Mouse (Mus musculus) MEL (cell line): ENCODE measurements around the gene Tmem268. TPM values are rescaled to one million over a fixed set of nuclear protein-coding genes. Genes with fewer than 3 reads are reported as not detected.

Experiments
- DNase-seq: peaks from one replicate; pipeline ENCODE4 v3.0.0; 2011; ENCODE audit warnings: low read depth, low spot score
- H3K27ac ChIP-seq: 2 replicates; pipeline ENCODE4 v1.5.1; 2012; ENCODE audit warnings: low read depth, mild to moderate bottlenecking, control low read depth, low read length, moderate library complexity; ENCODE audit not compliant: control insufficient read depth
- H3K27me3 ChIP-seq, 2 experiments: fragments of 150-350 bp in 1 of 2; sonication (generic) in 1 of 2; 2 replicates each; pipeline ENCODE4 v1.6.1; 2012; ENCODE audit warnings: low read length in 2 of 2, mild to moderate bottlenecking in 2 of 2, improper control_type of control experiment in 1 of 2, moderate library complexity in 1 of 2; ENCODE audit not compliant: insufficient read depth in 2 of 2, control insufficient read depth in 1 of 2
- H3K36me3 ChIP-seq, 2 experiments: 2 replicates each; pipeline ENCODE4 v1.6.1; 2012 to 2014; ENCODE audit warnings: low read length in 2 of 2, improper control_type of control experiment in 1 of 2, inconsistent platforms in 1 of 2, mild to moderate bottlenecking in 1 of 2; ENCODE audit not compliant: insufficient read depth in 2 of 2, control insufficient read depth in 1 of 2
- H3K4me1 ChIP-seq, 2 experiments: fragments of 150-350 bp in 1 of 2; sonication (generic) in 1 of 2; 2 replicates each; pipeline ENCODE4 v1.6.1; 2012; ENCODE audit warnings: low read length in 2 of 2, improper control_type of control experiment in 1 of 2, mild to moderate bottlenecking in 1 of 2; ENCODE audit not compliant: insufficient read depth in 2 of 2, control insufficient read depth in 1 of 2
- H3K4me3 ChIP-seq, 2 experiments: fragments of 150-350 bp in 1 of 2; sonication (generic) in 1 of 2; 2 replicates each; pipeline ENCODE4 v1.5.1; 2012; ENCODE audit warnings: low read depth in 2 of 2, low read length in 2 of 2, mild to moderate bottlenecking in 2 of 2, moderate library complexity in 2 of 2, control low read depth in 1 of 2, improper control_type of control experiment in 1 of 2; ENCODE audit not compliant: control insufficient read depth in 1 of 2, insufficient read depth in 1 of 2
- H3K79me2 ChIP-seq: 2 replicates; pipeline ENCODE4 v1.6.1; 2012; ENCODE audit warnings: mild to moderate bottlenecking, low read length, moderate library complexity; ENCODE audit not compliant: control insufficient read depth, poor library complexity, insufficient read depth
- H3K9ac ChIP-seq: 2 replicates; pipeline ENCODE4 v1.6.1; 2012; ENCODE audit warnings: low read depth, mild to moderate bottlenecking, control low read depth, low read length, moderate library complexity; ENCODE audit not compliant: control insufficient read depth, poor library complexity, severe bottlenecking
- H3K9me3 ChIP-seq: fragments of 150-350 bp; sonication (generic); replicated peaks from 2 replicates; pipeline ENCODE4 v1.6.1; 2012; ENCODE audit warnings: mild to moderate bottlenecking, low read length, improper control_type of control experiment, moderate library complexity; ENCODE audit not compliant: insufficient read depth
- GATA1 ChIP-seq: IDR thresholded peaks from 2 replicates; pipeline ENCODE4 v1.6.1; 2011; ENCODE audit warnings: low read depth, low read length, improper control_type of control experiment
- HCFC1 ChIP-seq: IDR thresholded peaks from 2 replicates; pipeline ENCODE4 v1.6.1; 2012; ENCODE audit warnings: low read depth, mild to moderate bottlenecking, inconsistent platforms, low read length, improper control_type of control experiment, moderate library complexity
- MEF2A ChIP-seq: IDR thresholded peaks from 2 replicates; pipeline ENCODE4 v1.6.1; 2014; ENCODE audit warnings: low read depth, mild to moderate bottlenecking, inconsistent platforms, low read length, improper control_type of control experiment; ENCODE audit not compliant: poor library complexity, insufficient replicate concordance, severe bottlenecking; ENCODE audit errors: extremely low read depth
- NRF1 ChIP-seq: IDR thresholded peaks from 2 replicates; pipeline ENCODE4 v1.6.1; 2014; ENCODE audit warnings: low read depth, mild to moderate bottlenecking, inconsistent platforms, low read length, improper control_type of control experiment, moderate library complexity; ENCODE audit not compliant: poor library complexity, insufficient read depth, severe bottlenecking
- POLR2A ChIP-seq, 2 experiments: IDR thresholded peaks; 2 replicates each; pipeline ENCODE4 v1.6.1; 2011 to 2012; ENCODE audit warnings: low read length in 2 of 2, mild to moderate bottlenecking in 2 of 2, control low read depth in 1 of 2, improper control_type of control experiment in 1 of 2, low read depth in 1 of 2, moderate library complexity in 1 of 2; ENCODE audit not compliant: control insufficient read depth in 1 of 2, insufficient read depth in 1 of 2, poor library complexity in 1 of 2
- POLR2AphosphoS2 ChIP-seq: IDR thresholded peaks from 2 replicates; pipeline ENCODE4 v1.6.1; 2011; ENCODE audit warnings: low read length, improper control_type of control experiment
- SIN3A ChIP-seq: IDR thresholded peaks from 2 replicates; pipeline ENCODE4 v1.6.1; 2012; ENCODE audit warnings: low read length, improper control_type of control experiment, inconsistent platforms
- UBTF ChIP-seq: IDR thresholded peaks from 2 replicates; pipeline ENCODE4 v1.6.1; 2012; ENCODE audit warnings: low read depth, mild to moderate bottlenecking, inconsistent platforms, low read length, improper control_type of control experiment, moderate library complexity, borderline replicate concordance; ENCODE audit not compliant: insufficient read depth
- USF1 ChIP-seq: IDR thresholded peaks from 2 replicates; pipeline ENCODE4 v1.6.1; 2014; ENCODE audit warnings: low read depth, mild to moderate bottlenecking, inconsistent platforms, low read length, improper control_type of control experiment, moderate library complexity
- ZC3H11A ChIP-seq: IDR thresholded peaks from 2 replicates; pipeline ENCODE4 v1.6.1; 2012; ENCODE audit warnings: low read depth, mild to moderate bottlenecking, inconsistent platforms, low read length, improper control_type of control experiment
- ZKSCAN1 ChIP-seq: IDR thresholded peaks from 2 replicates; pipeline ENCODE4 v1.6.1; 2012; ENCODE audit warnings: low read depth, mild to moderate bottlenecking, inconsistent platforms, low read length, improper control_type of control experiment, moderate library complexity
- ZMIZ1 ChIP-seq: IDR thresholded peaks from 2 replicates; pipeline ENCODE4 v1.6.1; 2012; ENCODE audit warnings: low read depth, mild to moderate bottlenecking, inconsistent platforms, low read length, improper control_type of control experiment, moderate library complexity
- polyA plus RNA-seq, 2 experiments: library from polyadenylated mRNA; stranded (reverse) in 1 of 2; unstranded in 1 of 2; fragments of >175 nt in 1 of 2; fragments of >200 nt in 1 of 2; gene quantifications; 2 replicates each; pipeline versions ENCODE4 v1.2.1 to v1.2.4; 2012; ENCODE audit warnings: low replicate concordance in 2 of 2, low read depth in 1 of 2; ENCODE audit not compliant: insufficient read length in 2 of 2, insufficient read depth in 1 of 2, missing spikeins in 1 of 2
- total RNA-seq: library from RNA; depleted of rRNA; stranded (reverse); fragments of 300-350 nt; gene quantifications from 2 replicates; pipeline ENCODE4 v1.2.3, GENCODE M21; 2012

Tmem268 gene
- total and polyA plus RNA-seq, 3 experiments, result 8.1 to 11.3 TPM; not detected in 1

GRCm38 (mm10) chr4:63557124-63558059 is 1.2 kb upstream of the Tmem268 start:
- Histone ChIP-seq H3K36me3 (peaks cover 4 to 15% of the 10 kb centered on the region in 2 experiments; a peak in 3 of 4 replicates), H3K79me2 (peaks cover 9% of the 10 kb centered on the region; the same call in 1 of the 2 replicates), H3K4me1 (peaks cover 0 to 23% of the 10 kb centered on the region in 2 experiments; a peak in 3 of 4 replicates), H3K27ac (peak overlapping the region; percentile 63), H3K9me3 (no peaks in the 10 kb centered on the region), H3K27me3 (no peaks in the 10 kb centered on the region), H3K9ac (peak overlapping the region; percentile 98), H3K4me3 (peak overlapping the region; percentile 50 to 98)
- 0 out of 2 replicates have a peak, but pooled peaks have one; percentile 19 for TF ChIP-seq GATA1
- TF ChIP-seq ZC3H11A, result no peak
- 0 out of 2 replicates have a peak, but pooled peaks have one; percentile 25 for TF ChIP-seq ZMIZ1
- TF ChIP-seq USF1, result no peak
- TF ChIP-seq POLR2A (IDR thresholded peaks at IDR 0.05; ENCODE audit: control insufficient read depth in 1 of 2, insufficient read depth in 1 of 2, low read depth in 1 of 2, low read length in 2 of 2, poor library complexity in 1 of 2), result no peak
- TF ChIP-seq ZKSCAN1, result no peak
- no peak for TF ChIP-seq MEF2A
- no peak for TF ChIP-seq UBTF
- no peak for TF ChIP-seq NRF1
- TF ChIP-seq POLR2AphosphoS2, result no peak
- DNase-seq, result peak; percentile 54

GRCm38 (mm10) chr4:63559127-63559697 is 631 bp downstream of the Tmem268 start:
- H3K27me3 ChIP-seq, result no peaks in the 10 kb centered on the region
- H3K9ac ChIP-seq, result peak overlapping the region; percentile 98
- H3K79me2 ChIP-seq, result peaks cover 9% of the 10 kb centered on the region; the same call in 1 of the 2 replicates
- DNase-seq, result peak; percentile 53
- peaks cover 0 to 15% of the 10 kb centered on the region in 2 experiments; a peak in 2 of 4 replicates for H3K36me3 ChIP-seq
- H3K9me3 ChIP-seq, result no peaks in the 10 kb centered on the region
- H3K27ac ChIP-seq, result peak overlapping the region; percentile 73
- peak overlapping the region; percentile 79 to 98 for H3K4me3 ChIP-seq
- TF ChIP-seq HCFC1, result no peak
- 0 out of 2 replicates have a peak, but pooled peaks have one; percentile 11 for TF ChIP-seq SIN3A
- H3K4me1 ChIP-seq, result peaks cover 0 to 26% of the 10 kb centered on the region in 2 experiments; a peak in 3 of 4 replicates
